Mouse (Mus musculus): ENCODE measurements at regions not wholly inside any gene's neighbourhood (a gene's known extent, or its start where the extent isn't known, plus 50 kb on each side); places are given as distances from the start of the nearest gene placed in this dataset.
A peak's percentile ranks its signal among the peaks of the same experiment; 100 is the strongest.

DNA sequence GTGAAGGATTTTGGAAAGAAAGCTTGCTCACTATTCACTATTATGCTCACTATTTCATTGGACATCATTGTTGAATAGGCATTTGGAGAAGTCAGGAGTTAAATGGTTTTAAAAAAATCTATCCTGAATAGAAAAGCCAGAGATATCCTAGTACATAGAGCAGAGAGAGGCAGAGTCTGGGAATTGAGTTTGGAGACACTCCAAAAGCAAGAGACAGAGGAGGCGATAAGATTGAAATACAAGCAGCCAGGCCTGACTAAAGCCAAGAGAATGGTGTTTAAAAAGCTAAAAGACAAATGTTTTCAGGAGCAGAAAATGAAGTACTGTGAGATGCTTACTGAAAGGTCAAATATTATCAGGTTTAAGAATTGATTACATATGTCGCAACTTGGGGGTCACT, 400.1 kb downstream of the Gm9195 start:
- no peak for DNase-seq

DNA sequence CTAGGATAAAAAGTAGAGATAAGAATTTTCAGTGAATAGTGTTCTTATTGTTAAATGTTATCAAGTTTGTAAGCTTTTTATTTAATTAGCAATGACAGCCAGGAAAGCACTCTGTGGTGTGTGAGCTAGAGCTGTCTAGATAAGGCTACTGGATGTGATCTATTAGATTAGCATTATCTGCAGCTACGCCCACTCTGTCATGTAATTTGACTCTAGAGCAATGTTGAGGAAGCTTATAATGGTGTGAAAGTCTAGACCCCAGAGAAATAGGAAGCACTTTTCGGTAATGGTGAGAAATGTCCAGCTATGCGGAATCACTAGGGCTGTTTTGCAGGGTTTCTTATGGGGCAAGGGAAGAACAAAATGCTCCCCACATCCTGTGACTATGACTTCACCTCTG, 410.2 kb downstream of the Gm9195 start:
- no peak for DNase-seq

DNA sequence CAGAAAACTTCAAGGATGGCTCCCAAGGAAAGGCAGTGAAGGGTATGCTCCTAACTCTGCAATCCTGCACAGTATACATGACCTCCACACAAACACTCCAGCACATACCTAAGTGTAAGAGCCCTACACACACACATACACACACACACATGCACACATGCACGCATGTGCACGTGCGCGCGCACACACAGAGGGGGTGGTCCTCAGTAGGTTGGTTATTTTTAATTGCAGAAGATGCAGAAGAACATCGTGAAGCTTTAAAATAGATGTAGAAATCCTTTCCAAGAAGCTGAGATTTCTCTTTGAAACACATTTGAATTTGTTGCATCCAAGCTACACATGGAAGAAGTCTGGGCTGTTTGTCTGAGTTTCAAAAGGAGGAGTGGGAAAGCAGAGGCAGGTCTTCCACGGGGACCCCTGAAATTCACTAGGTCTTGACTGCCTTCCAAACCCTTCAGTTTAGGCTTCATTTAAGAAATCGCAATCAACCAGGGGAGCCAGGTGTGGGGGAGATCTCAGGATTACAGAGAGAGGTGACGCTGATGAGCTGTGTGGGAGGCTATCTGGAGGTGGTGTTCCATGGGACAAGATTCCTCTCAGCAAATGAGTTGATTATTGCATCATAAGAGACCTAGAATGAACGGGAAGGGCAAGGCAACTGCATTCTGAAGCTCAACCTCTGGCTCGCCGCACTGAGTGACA, 427.4 kb downstream of the Gm9195 start:
- no peak for DNase-seq

DNA sequence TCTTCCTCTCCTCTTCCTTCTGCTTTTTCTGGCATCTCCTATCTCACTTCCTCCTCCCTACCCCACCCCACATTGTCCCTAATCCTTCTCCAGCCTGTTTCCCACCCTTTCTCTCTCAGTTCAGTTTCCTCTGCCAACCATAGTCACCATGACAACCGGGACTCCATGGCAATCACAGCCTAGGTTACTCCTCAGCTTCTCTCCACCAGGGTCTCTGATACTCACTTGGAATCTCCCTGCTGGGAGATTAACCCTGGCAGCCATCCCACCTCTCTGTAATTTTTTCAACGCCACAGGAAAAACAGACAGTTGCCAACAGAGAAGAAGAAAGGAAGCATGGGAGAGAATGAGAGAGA, 448.8 kb downstream of the Gm9195 start:
- DNase-seq, result no peak

DNA sequence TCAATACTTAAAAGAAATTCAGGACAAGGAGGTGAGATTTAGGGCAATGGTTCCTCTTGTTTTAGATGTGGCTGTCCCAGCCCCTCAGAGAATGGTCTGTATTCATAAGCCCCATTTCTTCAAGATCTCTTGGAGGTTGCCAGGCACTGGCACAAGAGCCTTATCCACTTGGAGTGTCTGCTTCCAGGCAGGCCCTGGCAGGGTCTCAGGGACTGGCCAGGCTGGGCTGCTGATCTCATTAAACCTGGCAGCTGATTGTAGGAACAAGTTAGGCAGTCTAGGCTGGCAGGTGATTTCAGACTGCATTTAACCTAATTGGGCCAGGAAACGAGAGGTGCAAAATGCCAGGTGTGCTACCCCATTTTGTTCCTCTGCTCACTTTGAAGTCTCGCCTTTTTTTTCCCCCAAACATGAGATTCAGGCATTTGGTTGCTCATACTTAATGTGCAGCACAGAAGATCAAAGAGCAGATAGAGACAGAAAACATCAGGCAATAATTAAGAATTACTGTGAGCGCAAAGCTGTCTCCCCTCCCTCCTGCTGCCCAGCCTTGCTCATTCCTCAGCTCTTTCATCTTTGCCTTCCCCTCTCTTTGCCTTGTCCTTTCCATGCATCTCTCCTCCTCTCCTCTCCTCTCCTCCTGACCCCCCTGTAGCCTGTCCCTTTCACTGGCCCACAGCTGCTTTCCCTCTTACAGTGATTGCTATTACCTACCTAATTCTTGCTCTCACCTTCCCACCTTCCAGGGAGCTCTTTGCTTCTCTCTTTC, 449.3 kb downstream of the Gm9195 start:
- no peak for DNase-seq

DNA sequence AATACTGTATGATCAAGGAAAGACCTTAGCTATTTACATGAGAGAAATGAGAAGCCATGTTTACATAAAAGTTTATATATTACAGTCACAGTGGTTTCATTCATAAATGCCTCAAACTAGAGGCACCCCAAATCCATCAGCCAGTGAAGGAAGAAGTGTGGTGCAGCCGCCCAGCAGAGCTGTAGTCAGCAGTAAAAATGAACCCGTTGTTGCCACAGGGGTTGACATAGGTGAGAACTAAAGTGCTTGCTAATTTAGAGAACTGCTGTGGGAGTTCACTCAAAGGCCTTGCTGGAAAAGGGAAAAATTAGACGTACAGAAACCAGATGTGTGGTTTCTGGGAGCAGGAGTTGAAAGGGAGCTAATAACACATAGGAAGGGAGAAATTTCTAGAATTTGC, 461.2 kb downstream of the Gm9195 start:
- DNase-seq, result no peak

DNA sequence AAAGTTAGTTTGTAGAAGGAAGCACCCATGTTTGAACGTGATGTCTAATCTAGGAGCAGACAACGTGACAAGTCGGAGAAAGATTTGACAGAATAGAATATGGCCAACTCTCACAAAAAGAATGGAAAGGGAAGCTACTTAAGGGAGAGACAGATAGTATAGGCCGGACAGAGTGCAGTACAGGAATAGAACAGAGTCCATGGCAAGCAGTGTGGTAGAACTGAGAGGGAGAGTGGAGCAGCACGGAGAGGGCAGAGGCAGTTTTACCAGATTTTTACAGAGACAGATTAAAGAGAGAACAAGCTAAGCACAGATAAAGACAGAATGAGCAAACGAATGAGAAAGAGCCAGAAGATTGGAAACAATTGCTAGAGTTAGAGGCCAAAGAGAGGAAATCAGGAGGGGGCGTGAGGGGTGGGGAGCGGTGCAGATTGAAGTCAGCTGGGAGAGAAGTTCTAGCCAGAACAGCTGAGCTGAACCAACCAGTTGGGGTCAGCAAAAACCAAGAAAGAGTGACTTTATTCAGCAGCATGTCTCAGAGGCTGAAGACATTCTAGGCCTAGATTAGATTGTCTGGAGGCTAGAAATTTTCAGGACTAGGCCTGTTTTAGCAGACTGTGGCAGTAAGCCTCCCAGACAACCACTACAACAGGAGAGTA, 464.1 kb downstream of the Gm9195 start:
- DNase-seq, result no peak

DNA sequence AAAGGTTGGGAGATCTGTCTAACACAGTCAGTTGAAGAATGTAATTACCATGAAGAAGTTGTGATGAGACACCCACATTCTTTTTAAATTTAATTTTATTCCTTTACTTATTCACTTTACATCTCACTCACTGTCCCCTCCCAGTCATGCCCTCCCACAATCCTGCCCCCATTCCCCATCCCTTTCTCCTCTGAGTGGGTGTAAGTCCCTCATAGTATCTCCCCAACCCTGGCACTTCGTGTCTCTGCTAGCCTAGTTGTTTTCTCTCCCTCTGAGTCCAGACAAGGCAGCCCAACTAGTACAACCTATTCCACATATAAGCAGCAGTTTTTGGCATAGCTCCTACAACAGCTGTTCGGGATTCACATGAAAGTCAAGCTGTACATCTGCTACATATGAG, 487.3 kb downstream of the Gm9195 start:
- DNase-seq, result no peak

DNA sequence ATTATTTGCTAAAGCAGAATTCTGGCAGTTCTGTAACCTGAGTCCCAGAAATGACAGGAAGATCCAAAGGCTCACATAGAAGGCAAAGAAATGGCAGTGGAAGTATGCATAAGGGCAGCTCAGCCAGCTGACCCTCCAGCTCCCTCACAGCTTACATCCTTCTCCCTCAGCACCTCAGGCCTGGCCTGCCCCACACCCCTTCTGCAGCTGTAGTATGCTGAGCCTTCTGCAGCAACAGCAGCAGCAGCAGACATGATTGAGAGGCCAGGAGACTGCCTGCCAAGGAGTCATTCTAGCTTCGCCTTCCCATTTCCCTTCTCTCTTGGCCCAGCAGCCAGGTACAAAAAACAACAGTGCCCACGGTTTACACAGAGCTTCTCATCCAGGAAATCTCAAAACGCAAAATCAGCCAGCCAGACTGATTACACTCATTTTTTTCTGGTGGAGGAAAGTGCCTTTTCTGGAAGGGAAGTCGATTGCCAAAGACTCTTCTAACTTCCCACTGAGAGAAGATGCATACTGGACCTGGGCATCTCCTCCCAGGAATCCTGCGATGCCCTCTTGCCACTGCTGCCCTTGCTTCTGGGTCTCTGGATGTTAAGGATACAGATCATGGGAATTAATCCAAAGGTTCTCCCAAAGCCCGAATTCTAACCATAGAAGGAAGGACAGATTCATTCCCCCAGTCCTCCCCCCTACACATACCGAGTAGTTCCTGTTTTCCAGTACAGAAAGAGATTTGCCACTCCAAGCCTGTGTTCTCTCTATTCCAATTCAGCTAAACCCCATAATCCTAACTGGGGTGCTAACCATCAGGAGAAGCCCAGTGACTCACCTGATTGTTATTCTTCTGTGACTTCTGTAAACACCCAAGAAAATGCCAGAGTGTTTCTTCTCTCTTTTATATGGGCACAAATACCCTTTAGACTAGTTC, 489.2 kb downstream of the Gm9195 start:
- DNase-seq, result no peak

DNA sequence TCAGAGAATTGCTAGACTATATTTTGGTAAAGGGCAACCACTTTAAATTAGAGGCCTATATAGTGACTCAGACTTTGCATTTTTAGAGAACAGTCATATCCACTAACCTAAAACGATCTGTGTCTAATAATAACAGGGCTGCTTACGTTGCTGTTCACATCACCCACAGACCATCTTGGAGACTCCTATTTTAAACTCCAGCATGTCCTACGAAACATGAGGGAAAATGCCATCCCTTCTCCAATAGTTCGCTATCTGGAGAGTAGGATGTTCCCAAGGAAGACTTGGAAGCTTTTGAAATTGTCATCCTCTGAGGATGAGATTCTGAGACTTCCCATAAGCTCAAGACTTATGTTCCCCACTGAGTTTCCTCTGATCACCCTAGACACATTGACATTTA, 518.6 kb downstream of the Gm9195 start:
- DNase-seq, result no peak

DNA sequence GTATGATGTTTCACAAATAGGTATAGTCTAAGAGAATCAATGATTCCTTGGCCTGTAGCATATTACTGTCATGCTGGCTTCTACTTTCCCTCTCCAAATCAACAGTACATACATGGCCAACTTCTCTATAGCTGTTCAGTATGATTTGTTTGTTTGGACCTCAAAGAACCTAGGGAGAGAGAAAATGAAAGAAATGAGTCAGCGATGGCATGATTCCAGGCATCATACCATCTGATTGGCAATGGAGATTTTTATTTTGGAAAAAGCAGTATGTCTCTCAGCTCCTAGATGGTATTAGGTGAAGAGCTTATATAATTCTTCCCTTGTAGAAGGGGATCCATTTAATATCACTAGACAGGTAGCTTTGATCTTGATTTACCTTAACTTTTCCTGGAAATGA, 519.1 kb downstream of the Gm9195 start:
- DNase-seq, result no peak

DNA sequence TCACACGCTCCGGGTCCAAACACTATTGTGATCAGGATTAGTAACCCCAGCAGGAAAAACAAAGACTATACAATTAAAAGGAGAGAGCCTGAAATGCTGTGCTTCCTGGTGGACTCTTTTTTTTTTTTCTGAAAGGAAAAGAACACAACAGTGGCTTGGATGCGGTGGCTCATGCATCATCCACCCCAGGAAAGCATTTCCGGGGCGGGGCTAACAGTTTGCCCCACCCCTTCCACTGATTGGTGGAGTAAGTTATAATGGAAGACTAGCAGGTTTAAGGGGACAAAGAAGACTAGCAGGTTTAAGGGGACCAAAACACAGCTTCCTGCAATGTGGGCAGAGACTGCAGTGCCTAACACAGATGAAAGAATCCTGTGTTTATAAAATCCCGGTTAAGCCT, 524.0 kb downstream of the Gm9195 start:
- DNase-seq, result no peak

DNA sequence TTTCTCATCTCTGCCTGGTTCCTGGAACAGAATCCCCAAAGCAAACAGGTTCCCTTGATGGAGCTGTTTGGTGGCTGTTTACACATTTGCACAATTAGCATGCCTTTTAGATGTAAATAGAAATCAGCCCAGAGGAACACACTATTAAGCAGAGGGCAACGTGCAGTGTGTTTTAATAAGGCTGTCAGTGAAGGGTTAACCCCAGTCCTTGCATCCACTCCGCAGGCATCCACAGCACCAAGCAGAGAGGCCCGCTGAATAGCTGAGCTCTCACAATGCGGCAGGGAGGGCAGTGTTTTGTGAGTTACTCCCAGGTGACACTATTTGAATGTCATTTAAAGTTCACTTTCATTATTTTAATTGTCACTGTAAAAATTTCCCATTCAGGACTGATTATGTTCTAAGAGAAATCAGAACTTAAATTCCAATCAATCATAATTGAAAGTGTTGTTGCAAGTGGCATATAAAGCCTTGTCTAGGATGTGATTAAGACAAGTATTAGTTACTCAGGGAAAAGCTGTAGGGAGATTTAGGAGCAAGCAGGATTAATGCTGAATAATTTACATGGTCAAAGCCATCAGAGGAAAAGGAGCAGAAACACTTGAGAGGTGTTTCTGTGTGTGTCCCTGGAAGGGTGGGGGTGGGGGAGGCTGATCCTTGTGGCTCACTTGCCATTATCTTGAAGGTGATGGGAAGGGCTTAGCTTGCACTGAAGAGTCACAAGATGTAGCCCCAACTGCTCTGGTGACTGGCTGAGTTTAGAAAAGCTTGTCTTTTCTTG, 528.1 kb downstream of the Gm9195 start:
- DNase-seq, result no peak

DNA sequence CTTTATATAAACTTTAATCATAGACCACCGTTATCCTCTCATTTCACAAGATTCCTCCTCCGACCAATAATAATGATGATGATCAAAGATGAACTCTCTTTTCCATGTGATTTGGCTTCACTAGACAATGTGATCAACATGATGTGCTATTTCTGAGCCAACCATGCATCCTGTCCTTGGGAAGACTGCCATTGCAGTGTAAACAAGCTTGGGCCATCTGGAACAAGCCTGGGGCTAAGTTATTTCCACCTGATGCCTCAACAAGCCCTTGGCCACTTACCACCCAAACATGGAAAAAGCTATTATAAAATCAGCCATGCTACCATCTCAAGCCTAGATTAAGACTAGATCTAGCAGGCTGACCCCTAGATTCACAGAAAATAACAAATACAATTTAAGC, 542.9 kb downstream of the Gm9195 start:
- peak; percentile 39 for DNase-seq

DNA sequence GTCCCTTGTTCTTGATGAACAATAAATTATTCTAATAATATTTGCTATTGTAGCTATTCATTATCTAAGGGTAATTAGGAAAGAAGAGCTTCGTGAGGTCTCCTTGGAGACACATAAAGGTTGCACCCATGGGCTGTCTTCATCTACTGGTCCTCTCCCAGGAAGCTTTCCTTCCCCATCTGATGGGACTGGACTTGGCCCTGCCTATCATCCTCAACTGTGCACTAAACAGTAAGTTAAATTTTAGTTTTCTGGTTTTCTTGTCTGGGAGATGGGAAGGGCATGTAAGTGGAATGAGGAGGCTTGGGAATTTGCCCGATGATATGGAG, 554.5 kb downstream of the Gm9195 start:
- no peak for DNase-seq

DNA sequence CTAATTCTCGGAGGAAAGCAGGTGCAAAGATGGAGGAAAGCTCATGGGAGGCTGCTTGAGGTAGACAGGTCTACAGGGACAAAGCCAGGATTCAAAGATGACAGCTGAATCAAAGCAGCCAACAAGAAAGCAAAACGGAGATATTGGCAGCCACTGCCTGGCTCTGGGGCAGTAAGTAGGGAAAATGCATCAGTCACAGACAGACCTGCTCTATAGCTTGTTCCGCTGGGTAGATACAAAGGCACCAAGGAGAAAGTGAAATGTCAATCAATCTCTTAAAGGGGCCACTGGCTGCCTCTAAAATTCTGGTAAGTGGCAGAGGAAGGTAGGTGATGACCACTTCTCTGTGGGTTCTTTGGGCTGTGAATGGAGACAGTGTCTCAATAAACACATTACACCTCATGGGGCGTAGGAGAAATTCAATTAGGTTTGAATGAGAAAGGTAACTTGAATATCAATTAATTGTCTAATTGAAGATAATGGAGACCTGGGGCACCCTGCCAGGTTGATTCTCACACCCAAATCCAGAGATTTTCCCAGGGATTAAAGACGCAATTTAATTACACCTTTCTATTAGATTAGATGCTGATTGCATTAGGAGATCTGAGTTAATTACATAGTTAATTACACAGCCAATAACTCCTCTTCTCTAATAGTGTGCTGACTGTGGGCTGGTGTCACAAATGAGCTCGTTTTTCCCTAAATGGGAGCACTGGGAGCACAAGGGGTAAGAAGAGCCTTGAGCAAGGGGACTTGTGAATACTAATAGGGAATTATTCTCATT, 555.1 kb downstream of the Gm9195 start:
- DNase-seq, result no peak

DNA sequence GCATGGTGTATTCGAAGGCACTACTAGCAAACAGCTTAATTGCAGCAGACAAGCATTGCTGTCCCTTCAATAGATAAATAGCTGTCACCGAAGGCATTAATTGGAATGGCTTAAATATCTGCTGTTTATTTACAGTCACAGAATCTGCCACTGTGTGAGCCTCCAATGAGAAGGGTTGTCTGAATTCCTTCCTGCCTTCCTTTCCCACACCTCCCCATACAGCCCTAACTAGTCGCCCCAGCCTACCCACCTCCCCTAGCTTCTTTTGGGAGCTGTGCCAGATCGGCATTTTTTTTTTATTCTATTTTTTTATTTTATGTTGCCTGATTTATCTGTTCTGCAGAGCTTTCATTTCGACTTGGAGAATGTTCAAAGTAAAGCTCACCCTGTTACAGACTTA, 575.7 kb downstream of the Gm9195 start:
- DNase-seq, result no peak

DNA sequence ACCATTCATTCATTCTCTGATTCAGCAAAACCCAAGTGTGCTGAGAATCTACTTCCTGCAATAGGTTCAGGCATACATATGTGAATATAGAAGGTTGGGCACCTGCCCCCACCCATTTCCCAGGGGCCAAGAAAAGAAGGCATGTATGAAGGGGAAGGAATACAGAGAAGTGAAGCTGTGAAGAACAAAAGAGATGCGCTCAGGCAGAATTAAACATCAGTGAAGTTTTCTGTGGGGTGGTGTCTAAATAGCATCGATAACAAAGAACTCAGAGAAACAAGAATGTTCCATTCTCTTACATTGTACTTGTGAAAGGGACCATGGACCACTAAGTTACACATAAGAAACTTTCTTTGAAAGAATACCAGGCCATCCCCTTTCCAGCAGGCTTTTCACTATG, 580.7 kb downstream of the Gm9195 start:
- DNase-seq, result no peak

DNA sequence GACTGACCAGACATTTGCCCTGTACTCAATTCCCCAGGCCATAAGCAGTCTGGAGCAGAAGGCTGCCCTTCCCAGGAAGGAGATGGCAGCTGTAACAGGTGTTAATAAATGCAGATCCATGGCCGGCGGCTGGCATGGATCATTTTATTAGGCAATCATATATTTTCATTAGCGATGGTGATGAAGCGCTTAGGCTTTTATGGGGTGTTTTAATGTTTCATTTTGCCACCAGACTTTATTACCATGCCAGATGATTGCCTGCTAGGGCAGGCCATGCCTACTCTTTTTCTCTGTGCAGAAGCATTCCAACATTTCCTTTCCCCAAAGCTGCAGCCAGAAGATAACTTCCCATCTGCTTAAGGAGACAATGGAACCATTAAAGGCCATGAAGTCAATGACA, 596.2 kb downstream of the Gm9195 start:
- no peak for DNase-seq

DNA sequence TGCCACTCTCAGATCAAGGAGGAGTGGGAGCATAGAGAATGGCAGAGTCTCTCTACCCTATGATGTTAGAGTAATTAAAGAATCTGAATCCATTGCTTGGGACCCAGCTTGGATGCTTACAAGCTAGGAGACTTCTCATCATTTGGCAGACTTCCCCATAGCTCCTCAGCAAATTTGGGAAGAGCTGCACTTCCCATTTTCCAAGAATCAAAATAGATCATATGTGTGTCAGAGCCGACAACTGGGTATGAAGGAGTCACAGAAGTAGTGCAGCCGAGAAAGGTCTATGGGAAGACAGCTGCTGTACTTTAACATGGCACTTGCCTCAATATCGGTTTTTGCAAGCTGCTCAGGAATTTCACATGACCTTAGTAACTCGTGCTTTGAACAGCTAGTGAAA, 596.8 kb downstream of the Gm9195 start:
- no peak for DNase-seq

DNA sequence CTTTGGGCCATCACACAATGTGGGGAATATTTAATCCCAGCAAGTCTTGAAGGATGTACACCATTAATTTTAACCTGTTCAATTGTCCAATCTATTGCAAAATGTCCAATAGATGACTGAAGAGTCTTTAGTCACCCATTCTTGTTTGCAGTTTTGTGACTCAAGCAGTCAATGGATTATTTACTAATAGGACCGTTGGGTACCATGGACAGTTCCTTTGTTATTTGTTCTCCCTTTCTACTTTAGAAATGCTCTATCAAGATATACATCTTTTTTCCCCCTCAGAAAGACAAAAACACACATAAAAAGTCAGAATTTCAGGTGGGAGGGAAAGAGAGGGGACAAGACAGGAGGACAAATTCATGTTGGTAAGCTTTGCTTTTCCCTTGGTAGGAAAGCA, 598.3 kb downstream of the Gm9195 start:
- DNase-seq, result no peak

DNA sequence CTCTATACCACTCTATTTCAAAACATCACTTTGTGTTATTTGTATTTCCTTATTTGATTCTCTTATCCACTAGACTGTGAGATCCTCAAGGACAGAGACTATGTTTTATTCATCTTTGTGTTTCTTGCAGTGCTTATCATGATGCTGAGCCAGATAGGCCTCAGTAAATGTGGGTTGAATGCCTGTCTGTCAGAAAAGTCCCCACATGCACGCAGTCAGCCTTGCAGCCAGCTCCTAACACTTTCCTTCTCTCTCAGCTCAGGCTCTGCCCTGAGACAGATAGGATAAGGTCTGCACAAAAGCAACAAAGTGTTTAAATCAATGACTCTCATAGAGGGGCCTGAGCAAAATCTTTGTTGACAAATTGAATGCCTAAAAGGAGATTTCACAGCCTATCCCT, 600.0 kb downstream of the Gm9195 start:
- no peak for DNase-seq
